Mouse (Mus musculus): ENCODE data around the gene Atp5d.

DNA sequence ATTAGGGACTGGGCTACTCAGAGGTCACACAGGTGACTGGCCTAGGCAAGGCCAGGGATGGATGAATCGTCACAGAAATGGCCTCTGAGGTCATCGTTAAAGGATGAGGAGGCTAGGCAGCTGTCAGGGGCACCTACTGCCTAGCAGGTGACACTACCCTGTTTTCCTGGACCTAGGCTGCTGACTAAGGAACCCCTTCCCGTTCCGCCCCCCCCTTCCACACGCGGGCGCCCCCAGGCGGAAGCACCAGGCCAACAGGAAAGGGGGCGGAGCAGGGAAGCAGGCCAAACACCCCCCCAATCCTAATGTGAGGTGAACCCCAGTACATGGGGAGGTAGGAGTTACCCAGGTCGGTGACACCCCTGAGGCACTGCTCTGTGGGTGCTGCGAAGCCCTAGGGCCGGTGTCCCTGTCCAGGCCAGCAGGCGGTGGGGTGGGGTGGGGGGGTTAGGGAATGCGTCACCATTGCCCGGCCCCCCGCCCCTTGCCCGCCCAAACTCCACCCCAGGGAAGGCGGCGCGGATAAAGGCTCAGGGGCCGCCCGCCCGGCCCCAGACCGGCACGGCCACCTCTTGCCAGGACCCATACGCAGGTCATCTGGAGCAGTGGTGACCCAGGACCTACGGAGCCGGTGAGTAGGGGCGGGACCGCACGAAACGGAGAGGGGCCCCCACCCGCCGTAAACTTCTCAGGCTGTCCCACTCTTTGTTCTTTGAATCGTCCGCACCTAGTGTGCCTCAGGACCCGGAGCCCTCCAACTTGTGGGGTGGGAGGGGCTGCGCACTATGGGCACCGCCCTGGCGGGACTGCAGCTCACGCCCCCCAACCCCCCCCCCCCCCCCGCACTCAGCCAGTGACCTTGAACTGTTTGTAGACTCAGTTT lies 9.5 kb downstream of the Atp5d start, which contains the start of gene Midn:
- TF ChIP-seq POLR2A (IDR thresholded peaks at IDR 0.05; ENCODE audit: low read depth, low read length) (peak; percentile 96), CTCF (IDR thresholded peaks at IDR 0.05; ENCODE audit: extremely low read depth, insufficient read length, insufficient replicate concordance, low read depth, low read length) (peak; percentile 52; the same call in 1 of the 2 replicates)
